Mouse (Mus musculus): Measurements from ENCODE around the gene Cfap97d1. TPM values are rescaled to one million over a fixed set of nuclear protein-coding genes. Genes with fewer than 3 reads are reported as not detected.

Gene Cfap97d1
- not detected in 2 replicates for polyA plus RNA-seq (2012)

- TF ChIP-seq GATA1 (IDR thresholded peaks at IDR 0.05; ENCODE audit: low read length) = no peak
Observed at GRCm38 (mm10) chr11:101984054-101985025, at the start of gene Cfap97d1. Cfap97d1 (plus strand) TSS chr11:101984279.

- no peak for TF ChIP-seq GATA1 (IDR thresholded peaks at IDR 0.05; ENCODE audit: low read length)
Observed at GRCm38 (mm10) chr11:101935743-101936142, 48.3 kb upstream of the Cfap97d1 start.

GRCm38 (mm10) chr11:101936421-101936820, 47.7 kb upstream of the Cfap97d1 start:
- TF ChIP-seq GATA1 (IDR thresholded peaks at IDR 0.05; ENCODE audit: low read length) = no peak

GRCm38 (mm10) chr11:101937108-101937507, 47.0 kb upstream of the Cfap97d1 start:
- TF ChIP-seq GATA1 (IDR thresholded peaks at IDR 0.05; ENCODE audit: low read length) = no peak

GRCm38 (mm10) chr11:101943055-101943454, 41.0 kb upstream of the Cfap97d1 start:
- TF ChIP-seq GATA1 (IDR thresholded peaks at IDR 0.05; ENCODE audit: low read length) = no peak

- TF ChIP-seq GATA1 (IDR thresholded peaks at IDR 0.05; ENCODE audit: low read length) = no peak
Observed at GRCm38 (mm10) chr11:101946525-101946924, 37.6 kb upstream of the Cfap97d1 start.

GRCm38 (mm10) chr11:101950021-101950420, 34.1 kb upstream of the Cfap97d1 start:
- no peak for TF ChIP-seq GATA1 (IDR thresholded peaks at IDR 0.05; ENCODE audit: low read length)

- TF ChIP-seq GATA1 (IDR thresholded peaks at IDR 0.05; ENCODE audit: low read length) = no peak
Observed at GRCm38 (mm10) chr11:101952541-101953341, 31.3 kb upstream of the Cfap97d1 start.

GRCm38 (mm10) chr11:101953441-101953840, 30.6 kb upstream of the Cfap97d1 start:
- TF ChIP-seq GATA1 (IDR thresholded peaks at IDR 0.05; ENCODE audit: low read length) = no peak

GRCm38 (mm10) chr11:101957476-101957875, 26.6 kb upstream of the Cfap97d1 start:
- TF ChIP-seq GATA1 (IDR thresholded peaks at IDR 0.05; ENCODE audit: low read length) = no peak

- TF ChIP-seq GATA1 (IDR thresholded peaks at IDR 0.05; ENCODE audit: low read length) = no peak
Observed at GRCm38 (mm10) chr11:101963043-101963442, 21.0 kb upstream of the Cfap97d1 start.

GRCm38 (mm10) chr11:101963473-101964291, 20.4 kb upstream of the Cfap97d1 start:
- TF ChIP-seq GATA1 (IDR thresholded peaks at IDR 0.05; ENCODE audit: low read length) = no peak

- TF ChIP-seq GATA1 (IDR thresholded peaks at IDR 0.05; ENCODE audit: low read length) = no peak
Observed at GRCm38 (mm10) chr11:101964647-101965046, 19.4 kb upstream of the Cfap97d1 start.

- TF ChIP-seq GATA1 (IDR thresholded peaks at IDR 0.05; ENCODE audit: low read length) = no peak
Observed at GRCm38 (mm10) chr11:101965553-101965952, 18.5 kb upstream of the Cfap97d1 start.

GRCm38 (mm10) chr11:101966965-101967614, 17.0 kb upstream of the Cfap97d1 start, which contains the start of gene Sost:
Sost (minus strand) TSS chr11:101967015.
- TF ChIP-seq GATA1 (IDR thresholded peaks at IDR 0.05; ENCODE audit: low read length) = no peak

Measured in G1E-ER4 (cell line).